Mouse (Mus musculus) limb, embryonic 11.5 days (tissue): ENCODE data around the gene Aldh8a1. TPM values are rescaled to one million over a fixed set of nuclear protein-coding genes. Genes with fewer than 3 reads are reported as not detected.

Experiments
- ATAC-seq: fragments of 200-750 bp; cut with Nextera tagmentation; 2 replicates; pipeline ENCODE4 v1.8.0; 2017; ENCODE audit warnings: low read depth; ENCODE audit not compliant: insufficient number of reproducible peaks, low FRiP score, low TSS enrichment
- DNase-seq: peaks from one replicate; pipeline ENCODE4 v3.0.0-alpha.2; 2015; ENCODE audit warnings: low spot score
- H3K27ac ChIP-seq: fragments of 300-500 bp; sonication (generic); replicated peaks from 2 replicates; pipeline ENCODE4 v1.5.1; 2014; ENCODE audit warnings: low read depth, mild to moderate bottlenecking, low read length
- H3K27me3 ChIP-seq: fragments of 300-500 bp; sonication (generic); 2 replicates; pipeline ENCODE4 v1.6.1; 2014; ENCODE audit warnings: mild to moderate bottlenecking, low read length, mixed read lengths; ENCODE audit not compliant: control insufficient read depth, insufficient read depth
- H3K36me3 ChIP-seq: fragments of 300-500 bp; sonication (generic); 2 replicates; pipeline ENCODE4 v1.6.1; 2014; ENCODE audit warnings: mild to moderate bottlenecking, low read length, moderate library complexity, mixed read lengths; ENCODE audit not compliant: control insufficient read depth, insufficient read depth
- H3K4me1 ChIP-seq: fragments of 300-500 bp; sonication (generic); 2 replicates; pipeline ENCODE4 v1.6.1; 2014; ENCODE audit warnings: low read length, mixed read lengths; ENCODE audit not compliant: control insufficient read depth, insufficient read depth
- H3K4me2 ChIP-seq: fragments of 300-500 bp; sonication (generic); 2 replicates; pipeline ENCODE4 v1.6.1; 2014; ENCODE audit warnings: low read depth, mild to moderate bottlenecking, moderate library complexity; ENCODE audit not compliant: severe bottlenecking
- H3K4me3 ChIP-seq: fragments of 300-500 bp; sonication (generic); 2 replicates; pipeline ENCODE4 v1.5.1; 2014; ENCODE audit warnings: low read depth, low read length
- H3K9ac ChIP-seq: fragments of 300-500 bp; sonication (generic); 2 replicates; pipeline ENCODE4 v1.6.1; 2014; ENCODE audit warnings: mild to moderate bottlenecking, low read length
- H3K9me3 ChIP-seq: fragments of 300-500 bp; sonication (generic); 2 replicates; pipeline ENCODE4 v1.6.1; 2016; ENCODE audit warnings: low read length; ENCODE audit not compliant: control insufficient read depth
- WGBS: fragments of 180-500 bp; shearing (Covaris S2); extraction: QIAGEN DNeasy Blood & Tissue Kit; methylation state at CpG from one replicate; pipeline ENCODE4 v1.1.7; 2014; 5-methylcytosine and 5-hydroxymethylcytosine counted together
- polyA plus RNA-seq: library from polyadenylated mRNA; unstranded; fragments of >200 nt; fragmentation: Nextera tagmentation; extraction: Ambion mirVana; gene quantifications from 2 replicates; pipeline ENCODE4 v1.2.1, GENCODE M21; 2014

Aldh8a1 gene
- polyA plus RNA-seq, 1 experiment from 2014 or later: not detected

GRCm38 (mm10) chr10:21361871-21362270 lies 15.2 kb upstream of the Aldh8a1 start:
- DNase-seq (no peak), ATAC-seq (no peak)
- Histone ChIP-seq H3K9me3 (no peaks in the 10 kb centered on the region), H3K4me1 (no peaks in the 10 kb centered on the region), H3K4me2 (no peak overlapping the region), H3K27ac (no peak overlapping the region), H3K27me3 (no peaks in the 10 kb centered on the region), H3K9ac (no peak overlapping the region), H3K4me3 (no peak overlapping the region), H3K36me3 (no peaks in the 10 kb centered on the region; the same call in 1 of the 2 replicates)
- WGBS: 78% methylated on average over 7 of the region's 7 CpGs

- 93% methylated on average over 4 of the region's 4 CpGs for WGBS
- ATAC-seq (no peak), DNase-seq (no peak)
- H3K27me3 ChIP-seq: no peaks in the 10 kb centered on the region
- no peaks in the 10 kb centered on the region for H3K4me1 ChIP-seq
- H3K9ac ChIP-seq: no peak overlapping the region
- no peaks in the 10 kb centered on the region for H3K9me3 ChIP-seq
- H3K36me3 ChIP-seq: no peaks in the 10 kb centered on the region; the same call in 1 of the 2 replicates
- H3K4me3 ChIP-seq: no peak overlapping the region
- H3K4me2 ChIP-seq: no peak overlapping the region
- H3K27ac ChIP-seq: no peak overlapping the region
These were observed 13.8 kb upstream of the Aldh8a1 start for GRCm38 (mm10) chr10:21363297-21363696.

GRCm38 (mm10) chr10:21364946-21365345 lies 12.1 kb upstream of the Aldh8a1 start:
- no peaks in the 10 kb centered on the region for H3K9me3 ChIP-seq
- H3K4me3 ChIP-seq: no peak overlapping the region
- DNase-seq: no peak
- H3K36me3 ChIP-seq: peaks cover 4% of the 10 kb centered on the region; the same call in 1 of the 2 replicates
- H3K9ac ChIP-seq: no peak overlapping the region
- no peak overlapping the region for H3K4me2 ChIP-seq
- ATAC-seq: no peak
- H3K27me3 ChIP-seq: no peaks in the 10 kb centered on the region
- H3K4me1 ChIP-seq: no peaks in the 10 kb centered on the region
- WGBS: 94% methylated on average over 7 of the region's 7 CpGs
- no peak overlapping the region for H3K27ac ChIP-seq

- no peak overlapping the region for H3K27ac ChIP-seq
- no peaks in the 10 kb centered on the region for H3K27me3 ChIP-seq
These were observed 11.2 kb upstream of the Aldh8a1 start for GRCm38 (mm10) chr10:21365897-21366296.

GRCm38 (mm10) chr10:21366471-21366870 lies 10.6 kb upstream of the Aldh8a1 start:
- H3K4me1 ChIP-seq: no peaks in the 10 kb centered on the region

More at GRCm38 (mm10) chr10:21365897-21366296, 11.2 kb upstream of the Aldh8a1 start:
- ATAC-seq (no peak), DNase-seq (no peak)
- H3K4me3 ChIP-seq: no peak overlapping the region
- WGBS: 87% methylated on average over 4 of the region's 4 CpGs
- H3K4me1 ChIP-seq: no peaks in the 10 kb centered on the region
- H3K4me2 ChIP-seq: no peak overlapping the region
- H3K36me3 ChIP-seq: peaks cover 4% of the 10 kb centered on the region; the same call in 1 of the 2 replicates
- no peaks in the 10 kb centered on the region for H3K9me3 ChIP-seq
- H3K9ac ChIP-seq: no peak overlapping the region

GRCm38 (mm10) chr10:21367481-21367880 lies 9.6 kb upstream of the Aldh8a1 start:
- Histone ChIP-seq H3K4me3 (no peak overlapping the region), H3K36me3 (peaks cover 4% of the 10 kb centered on the region; the same call in 1 of the 2 replicates), H3K27ac (no peak overlapping the region), H3K4me1 (no peaks in the 10 kb centered on the region), H3K4me2 (no peak overlapping the region), H3K9ac (no peak overlapping the region), H3K27me3 (no peaks in the 10 kb centered on the region), H3K9me3 (no peaks in the 10 kb centered on the region)
- WGBS: 94% methylated on average over 9 of the region's 9 CpGs
- ATAC-seq (no peak), DNase-seq (no peak)

More at GRCm38 (mm10) chr10:21366471-21366870, 10.6 kb upstream of the Aldh8a1 start:
- no peaks in the 10 kb centered on the region for H3K27me3 ChIP-seq
- H3K9me3 ChIP-seq: no peaks in the 10 kb centered on the region
- H3K27ac ChIP-seq: no peak overlapping the region
- 75% methylated on average over 3 of the region's 3 CpGs for WGBS
- H3K4me2 ChIP-seq: no peak overlapping the region
- H3K4me3 ChIP-seq: no peak overlapping the region
- no peak overlapping the region for H3K9ac ChIP-seq
- DNase-seq: no peak
- ATAC-seq: no peak
- peaks cover 4% of the 10 kb centered on the region; the same call in 1 of the 2 replicates for H3K36me3 ChIP-seq

GRCm38 (mm10) chr10:21369586-21369985 lies 7.5 kb upstream of the Aldh8a1 start:
- DNase-seq (no peak), ATAC-seq (no peak)
- Histone ChIP-seq H3K9me3 (no peaks in the 10 kb centered on the region), H3K4me2 (no peak overlapping the region), H3K27ac (no peak overlapping the region), H3K4me3 (no peak overlapping the region), H3K4me1 (no peaks in the 10 kb centered on the region), H3K36me3 (peaks cover 4% of the 10 kb centered on the region; the same call in 1 of the 2 replicates), H3K9ac (no peak overlapping the region), H3K27me3 (no peaks in the 10 kb centered on the region)
- 86% methylated on average over 2 of the region's 2 CpGs for WGBS

- no peaks in the 10 kb centered on the region for H3K27me3 ChIP-seq
- H3K27ac ChIP-seq: no peak overlapping the region
- H3K9me3 ChIP-seq: no peaks in the 10 kb centered on the region
- H3K36me3 ChIP-seq: peaks cover 4% of the 10 kb centered on the region; the same call in 1 of the 2 replicates
- DNase-seq (no peak), ATAC-seq (no peak)
- no peak overlapping the region for H3K9ac ChIP-seq
- WGBS: 92% methylated on average over 6 of the region's 6 CpGs
- no peak overlapping the region for H3K4me2 ChIP-seq
- no peak overlapping the region for H3K4me3 ChIP-seq
- no peaks in the 10 kb centered on the region for H3K4me1 ChIP-seq
These were observed 4.8 kb upstream of the Aldh8a1 start for GRCm38 (mm10) chr10:21372271-21372670.
